Mouse (Mus musculus) cerebellum, adult 2 months (tissue): ENCODE data around the gene Fank1. TPM values are rescaled to one million over a fixed set of nuclear protein-coding genes. Genes with fewer than 3 reads are reported as not detected.

Experiments used
- DNase-seq, 2 experiments: peaks; one replicate each; pipeline ENCODE4 v3.0.0; 2021
- H3K27ac ChIP-seq: fragments of 200-500 bp; 2 replicates; pipeline ENCODE4 v1.5.1; 2012; ENCODE audit warnings: low read length, control low read depth, inconsistent platforms; ENCODE audit not compliant: insufficient read depth
- H3K27me3 ChIP-seq: fragments of 200-500 bp; 2 replicates; pipeline ENCODE4 v1.6.1; 2012; ENCODE audit warnings: inconsistent platforms, mild to moderate bottlenecking, low read length, moderate library complexity; ENCODE audit not compliant: control insufficient read depth, insufficient read depth
- H3K4me1 ChIP-seq: fragments of 200-500 bp; 2 replicates; pipeline ENCODE4 v1.6.1; 2011; ENCODE audit warnings: low read length; ENCODE audit not compliant: control insufficient read depth, insufficient read depth
- H3K4me3 ChIP-seq: fragments of 200-500 bp; replicated peaks from 2 replicates; pipeline ENCODE3; 2011; ENCODE audit warnings: mild to moderate bottlenecking, low read depth, low read length, control low read depth; ENCODE audit not compliant: insufficient read depth
- CTCF ChIP-seq: fragments of 200-500 bp; IDR thresholded peaks from 2 replicates; pipeline ENCODE4 v1.5.1; 2011; ENCODE audit warnings: low read depth, mild to moderate bottlenecking, control low read depth, low read length, moderate library complexity, borderline replicate concordance; ENCODE audit not compliant: insufficient read depth
- POLR2A ChIP-seq: fragments of 200-500 bp; IDR thresholded peaks from 2 replicates; pipeline ENCODE4 v1.6.1; 2011; ENCODE audit warnings: low read length, control low read depth, borderline replicate concordance; ENCODE audit not compliant: insufficient read depth
- WGBS: fragments of 180-500 bp; shearing (Covaris S2); methylation state at CpG from one replicate; pipeline ENCODE4 v1.1.7; 2018; 5-methylcytosine and 5-hydroxymethylcytosine counted together
- polyA plus RNA-seq: library from polyadenylated mRNA; depleted of rRNA; stranded (reverse); fragments of >200 nt; gene quantifications from 2 replicates; pipeline ENCODE4 v1.2.3, GENCODE M21; 2012

The Fank1 gene
- polyA plus RNA-seq, 1 experiment: 1.5 TPM

GRCm38 (mm10) chr7:133758716-133759115 lies 17.9 kb upstream of the Fank1 start:
- 97% methylated on average over 5 of the region's 5 CpGs for WGBS
- TF ChIP-seq POLR2A: no peak
- no peak for TF ChIP-seq CTCF
- Histone ChIP-seq H3K27ac (no peak overlapping the region), H3K4me1 (no peaks in the 10 kb centered on the region), H3K4me3 (no peak overlapping the region), H3K27me3 (no peaks in the 10 kb centered on the region)
- no peak for DNase-seq

DNA sequence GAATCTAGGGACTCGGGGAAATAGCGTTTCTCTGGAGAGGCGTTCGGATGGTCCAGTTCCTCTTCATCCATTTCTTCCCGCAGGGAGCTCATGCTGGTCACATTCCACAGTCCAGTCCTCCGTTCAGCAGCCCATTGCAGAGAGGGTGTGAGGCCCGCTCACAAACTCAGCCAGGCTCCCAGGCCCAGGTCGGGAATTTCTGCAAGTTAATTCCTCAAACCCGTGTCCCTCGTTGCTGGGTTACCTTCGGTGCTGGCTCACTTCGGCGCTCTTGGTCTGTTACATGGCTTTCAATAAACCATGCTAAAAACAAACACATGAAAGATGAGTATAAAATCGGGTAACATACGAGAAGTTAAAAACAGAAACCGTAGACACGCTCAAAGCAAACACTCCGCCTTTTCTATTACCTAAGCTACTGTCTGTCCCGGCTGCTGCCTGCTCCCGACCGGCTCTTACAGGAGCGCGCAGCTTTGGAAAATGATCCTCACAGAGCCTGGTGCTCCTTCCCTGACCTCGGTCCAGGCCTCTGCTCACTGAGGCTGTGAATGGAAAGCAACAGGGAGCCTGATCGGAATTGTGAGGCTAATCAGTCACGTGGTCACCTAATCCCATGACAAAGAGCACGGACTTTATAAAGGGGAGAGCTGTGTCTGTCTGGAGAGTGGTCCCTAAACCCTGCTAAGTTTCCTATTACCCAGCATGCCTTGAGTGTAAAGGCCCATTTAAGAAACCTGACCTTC lies 16.9 kb upstream of the Fank1 start:
- no peak for TF ChIP-seq CTCF
- no peak for TF ChIP-seq POLR2A
- 55% methylated on average over 27 of the region's 27 CpGs for WGBS
- H3K4me3 ChIP-seq: no peak overlapping the region
- no peak overlapping the region for H3K27ac ChIP-seq
- no peak for DNase-seq
- no peaks in the 10 kb centered on the region for H3K27me3 ChIP-seq
- H3K4me1 ChIP-seq: peaks cover 2% of the 10 kb centered on the region; the same call in 1 of the 2 replicates

DNA sequence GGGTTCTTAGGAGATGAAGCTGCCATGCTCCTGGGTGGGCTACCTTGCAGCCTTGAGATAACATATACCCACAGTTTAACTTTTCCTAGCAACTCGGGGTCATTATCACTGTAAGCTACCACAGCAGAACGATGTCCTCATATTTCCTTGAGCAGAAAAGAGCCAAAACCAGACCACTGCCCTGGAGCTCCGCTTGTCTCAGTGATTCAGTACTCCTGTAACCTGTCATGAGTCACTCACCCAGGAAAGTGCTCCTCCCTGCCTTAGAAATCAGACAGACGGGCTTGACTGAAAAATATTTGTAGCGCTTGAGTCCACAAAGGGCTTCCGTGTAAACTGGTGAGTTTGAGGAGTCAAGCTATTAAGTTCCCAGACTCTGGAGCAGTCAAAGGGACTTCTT lies 14.0 kb upstream of the Fank1 start:
- H3K4me1 ChIP-seq: peaks cover 16% of the 10 kb centered on the region
- H3K4me3 ChIP-seq: no peak overlapping the region
- no peak overlapping the region for H3K27ac ChIP-seq
- DNase-seq: no peak
- WGBS: 79% methylated on average over 6 of the region's 6 CpGs
- no peak for TF ChIP-seq POLR2A
- no peak for TF ChIP-seq CTCF
- H3K27me3 ChIP-seq: no peaks in the 10 kb centered on the region

- no peak for DNase-seq
- H3K27me3 ChIP-seq: no peaks in the 10 kb centered on the region
Measured at GRCm38 (mm10) chr7:133764425-133764824, 12.2 kb upstream of the Fank1 start.

DNA sequence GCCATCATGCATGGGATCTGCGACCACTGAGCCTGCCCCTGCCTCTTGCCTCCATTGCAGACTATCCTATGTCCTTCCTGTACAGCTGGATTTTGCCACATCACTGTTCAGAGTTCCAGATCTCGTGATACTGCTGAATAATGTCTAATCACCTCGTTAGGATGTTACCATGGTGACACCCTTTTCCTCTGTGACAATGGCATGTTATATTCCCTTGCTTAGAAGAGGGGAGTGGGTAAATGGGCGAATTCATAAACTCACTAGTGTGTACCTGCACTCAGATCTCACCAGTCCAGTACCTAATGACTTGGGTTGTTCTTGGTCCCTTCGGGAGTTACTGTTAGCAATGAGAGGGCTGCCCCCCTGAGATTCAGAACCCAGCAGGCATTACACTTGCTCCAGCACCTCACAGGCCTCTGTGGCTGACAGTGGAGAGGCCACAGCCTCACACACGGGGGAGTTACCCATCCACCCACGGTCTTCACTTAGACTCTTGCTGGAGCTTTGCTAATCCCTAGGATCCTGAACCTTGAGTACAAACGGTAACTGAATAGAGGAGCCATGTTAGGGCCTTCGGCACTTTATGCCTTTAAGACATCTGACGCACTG lies 11.3 kb upstream of the Fank1 start:
- TF ChIP-seq POLR2A (no peak), CTCF (no peak)
- Histone ChIP-seq H3K4me3 (no peak overlapping the region), H3K27ac (peak overlapping the region; percentile 0; the same call in 1 of the 2 replicates), H3K27me3 (no peaks in the 10 kb centered on the region), H3K4me1 (peaks cover 29% of the 10 kb centered on the region)
- no peak for DNase-seq
- 42% methylated on average over 10 of the region's 10 CpGs for WGBS

More at GRCm38 (mm10) chr7:133764425-133764824, 12.2 kb upstream of the Fank1 start:
- 93% methylated on average over 2 of the region's 2 CpGs for WGBS
- TF ChIP-seq POLR2A (no peak), CTCF (no peak)
- no peak overlapping the region for H3K4me3 ChIP-seq
- no peak overlapping the region for H3K27ac ChIP-seq
- peaks cover 29% of the 10 kb centered on the region for H3K4me1 ChIP-seq

- Histone ChIP-seq H3K4me3 (peak overlapping the region; percentile 14), H3K27me3 (no peaks in the 10 kb centered on the region), H3K4me1 (peaks cover 29% of the 10 kb centered on the region), H3K27ac (peak overlapping the region; percentile 14; the same call in 1 of the 2 replicates)
- TF ChIP-seq CTCF (no peak), POLR2A (no peak)
- DNase-seq: peak; percentile 95 to 96
- WGBS: 4% methylated on average over 13 of the region's 13 CpGs
Measured at GRCm38 (mm10) chr7:133765849-133766243, 10.8 kb upstream of the Fank1 start.

DNA sequence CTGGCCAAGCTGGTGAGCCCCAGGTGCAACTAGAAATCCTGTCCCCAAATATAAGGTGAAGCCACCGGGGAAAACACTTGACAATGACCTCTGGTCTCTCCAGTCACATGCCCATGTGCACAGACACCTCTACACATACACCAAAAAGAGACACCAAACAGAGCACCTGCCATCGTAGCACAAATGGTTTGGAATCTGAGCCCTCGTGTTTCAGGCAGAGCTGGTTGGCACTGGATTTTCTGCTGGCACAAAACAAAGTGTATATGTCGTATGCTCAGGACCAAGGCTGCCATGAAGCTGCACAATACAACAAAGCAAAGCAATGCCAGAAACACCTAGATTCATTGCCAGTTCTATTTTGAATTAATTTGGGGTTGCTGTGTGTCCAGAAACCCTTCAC lies 8.6 kb upstream of the Fank1 start:
- no peak overlapping the region for H3K4me3 ChIP-seq
- 8% methylated on average over 4 of the region's 4 CpGs for WGBS
- H3K4me1 ChIP-seq: peaks cover 29% of the 10 kb centered on the region
- DNase-seq: peak; percentile 42 to 71
- H3K27ac ChIP-seq: 0 out of 2 replicates have a peak overlapping the region, but pooled peaks have one; percentile 41
- no peaks in the 10 kb centered on the region for H3K27me3 ChIP-seq
- TF ChIP-seq CTCF: no peak
- no peak for TF ChIP-seq POLR2A

DNA sequence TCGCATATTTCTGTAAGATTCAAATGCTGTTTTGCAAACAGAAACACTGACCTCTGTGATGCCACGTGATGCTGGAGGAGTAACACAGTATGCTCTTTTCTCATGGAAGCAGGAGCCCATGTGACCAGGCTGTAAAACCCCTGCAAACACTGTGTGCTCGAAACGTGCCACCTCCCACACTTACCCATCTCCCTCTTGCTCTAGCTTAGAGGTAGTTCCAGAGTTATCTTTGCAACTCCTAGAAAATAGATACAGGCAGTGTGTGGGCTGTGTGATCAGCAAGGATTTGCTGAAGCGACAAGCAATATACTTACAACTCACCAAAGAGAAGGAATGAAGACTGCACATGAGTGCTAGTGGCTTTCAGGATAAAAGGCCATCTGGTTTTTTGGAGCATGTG lies 8.1 kb upstream of the Fank1 start:
- peaks cover 29% of the 10 kb centered on the region for H3K4me1 ChIP-seq
- TF ChIP-seq CTCF (no peak), POLR2A (no peak)
- DNase-seq: no peak
- H3K27ac ChIP-seq: no peak overlapping the region
- WGBS: 47% methylated on average over 5 of the region's 5 CpGs
- H3K27me3 ChIP-seq: no peaks in the 10 kb centered on the region
- H3K4me3 ChIP-seq: no peak overlapping the region
